Comparison of ENCODE assay signal across 10 mouse cellular contexts in genomic region chr7:105411874-105412632, GRCm38 (mm10). TPM values are rescaled to one million over a fixed set of nuclear protein-coding genes. Genes with fewer than 3 reads are reported as not detected.
DNase-seq lines count a peak whose midpoint lies in the region; ATAC-seq lines count a peak whose summit lies in the region.
"Not testable (repeated sequence)": the region's sequence is repeated elsewhere in the genome, so short reads cannot be mapped to it uniquely, and the experiment has no call there.
"Had no signal": no experiment of that assay in that cellular context is flagged by ENCODE, and none has a peak within 500 bp of the region (broad histone marks: within the 10 kb centered on the region; RNA-seq: fewer than 3 reads in every experiment).

No protein-coding gene starts in this region.

- H3K9ac ChIP-seq in hindbrain, embryonic 14.5 days = not testable (repeated sequence)

- not testable (repeated sequence) for H3K27me3 ChIP-seq in hindbrain, embryonic 14.5 days (ENCODE audit: control insufficient read depth, insufficient read depth, low read length)

- WGBS in hindbrain, embryonic 14.5 days = 56% methylated on average over 8 of the region's 8 CpGs

- H3K4me2 ChIP-seq in hindbrain, embryonic 14.5 days (replicated peaks) = not testable (repeated sequence)

- H3K9me3 ChIP-seq in hindbrain, embryonic 14.5 days (ENCODE audit: control insufficient read depth, low read length) = not testable (repeated sequence)

- not testable (repeated sequence) for H3K36me3 ChIP-seq in hindbrain, embryonic 14.5 days (replicated peaks; ENCODE audit: control insufficient read depth, insufficient read depth)

- DNase-seq in ZHBTc4 (ENCODE audit: low read depth, low spot score) = peak; percentile 81
- peak; percentile 84 to 90 for DNase-seq in cerebellum, postnatal 25 days
- DNase-seq in frontal cortex, postnatal 25 days (ENCODE audit: low spot score in 2 of 2) = peak; percentile 84 to 95
- peak; percentile 84 for DNase-seq in hindbrain, embryonic 14.5 days (ENCODE audit: low spot score)
- peak; percentile 86 to 87 for DNase-seq in layer of hippocampus, postnatal 10 days (ENCODE audit: low spot score in 2 of 2)
- peak; percentile 88 for DNase-seq in lung, postnatal 36 days
- DNase-seq in right cerebral cortex, adult 18-20 months = peak; percentile 78
- DNase-seq in urinary bladder, postnatal 14 days (ENCODE audit: low spot score) = peak; percentile 79

- not testable (repeated sequence) for H3K4me3 ChIP-seq in hindbrain, embryonic 14.5 days (replicated peaks; ENCODE audit: low read length)

- not testable (repeated sequence) for H3K27ac ChIP-seq in hindbrain, embryonic 14.5 days

- peak; percentile 51; the same call in 1 of the 2 replicates for ATAC-seq in hindbrain, embryonic 14.5 days (ENCODE audit: low FRiP score)

- H3K4me1 ChIP-seq in hindbrain, embryonic 14.5 days (replicated peaks; ENCODE audit: control insufficient read depth, insufficient read depth, low read length) = not testable (repeated sequence)

RNA-seq across cellular contexts. Expression of gene Cnga4, which starts 7.7 kb away (rescaled TPM):
- polyA plus RNA-seq in hindbrain, embryonic 14.5 days (2014; fragmentation: Nextera tagmentation; extraction: Ambion mirVana) = not detected in 2 replicates
- total RNA-seq in layer of hippocampus, postnatal 10 days (2021) = under 1 TPM; 0.33 to 0.69 TPM
- polyA plus RNA-seq: heart, embryonic 15.5 days; stomach, embryonic 15.5 days had no signal

RNA-seq across cellular contexts. Expression of gene Fam160a2, which starts 12.2 kb away (rescaled TPM):
- 39.0 and 42.2 TPM in 2 replicates for polyA plus RNA-seq in hindbrain, embryonic 14.5 days (2014; fragmentation: Nextera tagmentation; extraction: Ambion mirVana)
- total RNA-seq in layer of hippocampus, postnatal 10 days (2021) = 10 to 100 TPM; 57.9 to 61.3 TPM

RNA-seq across cellular contexts. Expression of gene Cckbr, which starts 13.5 kb away (rescaled TPM):
- 3.8 and 4.0 TPM in 2 replicates for polyA plus RNA-seq in hindbrain, embryonic 14.5 days (2014; fragmentation: Nextera tagmentation; extraction: Ambion mirVana)
- 10 to 100 TPM; 13.2 to 14.5 TPM for total RNA-seq in layer of hippocampus, postnatal 10 days (2021)
- polyA plus RNA-seq: heart, embryonic 15.5 days had no signal

RNA-seq across cellular contexts. Expression of gene Gm5901, which starts 37.2 kb away (rescaled TPM):
- not detected in 2 replicates for polyA plus RNA-seq in hindbrain, embryonic 14.5 days (2014; fragmentation: Nextera tagmentation; extraction: Ambion mirVana)
- total RNA-seq in layer of hippocampus, postnatal 10 days (2021) = not detected
- polyA plus RNA-seq: heart, embryonic 15.5 days; stomach, embryonic 15.5 days had no signal

RNA-seq across cellular contexts. Expression of gene Olfr692, which starts 44.0 kb away (rescaled TPM):
- not detected in 2 replicates for polyA plus RNA-seq in hindbrain, embryonic 14.5 days (2014; fragmentation: Nextera tagmentation; extraction: Ambion mirVana)
- total RNA-seq in layer of hippocampus, postnatal 10 days (2021) = not detected
- polyA plus RNA-seq: heart, embryonic 15.5 days; stomach, embryonic 15.5 days had no signal
